Mouse (Mus musculus) 3T3-L1 (cell line): ENCODE measurements at regions not wholly inside any gene's neighbourhood (a gene's known extent, or its start where the extent isn't known, plus 50 kb on each side); places are given as distances from the start of the nearest gene placed in this dataset.
A peak's percentile ranks its signal among the peaks of the same experiment; 100 is the strongest.
"Not testable (repeated sequence)": the region's sequence is repeated elsewhere in the genome, so short reads cannot be mapped to it uniquely, and the experiment has no call there.

Experiments
- DNase-seq: peaks from one replicate; pipeline ENCODE4 v3.0.0-alpha.2; 2015; ENCODE audit warnings: low read depth, low spot score

GRCm38 (mm10) chr10:15321480-15321879 lies 603.5 kb upstream of the Gje1 start:
- no peak for DNase-seq

GRCm38 (mm10) chr10:15317017-15317607 lies 599.1 kb upstream of the Gje1 start:
- DNase-seq = no peak

GRCm38 (mm10) chr10:15310650-15311049 lies 592.6 kb upstream of the Gje1 start:
- no peak for DNase-seq

GRCm38 (mm10) chr10:15305811-15306473 lies 587.9 kb upstream of the Gje1 start:
- peak; percentile 91 for DNase-seq

GRCm38 (mm10) chr10:15300199-15301085 lies 582.4 kb upstream of the Gje1 start:
- DNase-seq = peak; percentile 91

GRCm38 (mm10) chr10:15299331-15300198 lies 581.6 kb upstream of the Gje1 start:
- DNase-seq = no peak

GRCm38 (mm10) chr10:15297257-15297656 lies 579.2 kb upstream of the Gje1 start:
- no peak for DNase-seq

GRCm38 (mm10) chr10:15294125-15294524 lies 576.1 kb upstream of the Gje1 start:
- no peak for DNase-seq

- not testable (repeated sequence) for DNase-seq
Measured at GRCm38 (mm10) chr10:15263337-15263736, 545.3 kb upstream of the Gje1 start.

- DNase-seq = not testable (repeated sequence)
Measured at GRCm38 (mm10) chr10:15262282-15262681, 544.3 kb upstream of the Gje1 start.

GRCm38 (mm10) chr10:15249402-15250086 lies 531.5 kb upstream of the Gje1 start:
- no peak for DNase-seq

- no peak for DNase-seq
Measured at GRCm38 (mm10) chr10:15248899-15249298, 530.9 kb upstream of the Gje1 start.

GRCm38 (mm10) chr10:15244376-15245262 lies 526.6 kb upstream of the Gje1 start:
- DNase-seq = peak; percentile 78

- peak; percentile 3 for DNase-seq
Measured at GRCm38 (mm10) chr10:15243460-15243859, 525.4 kb upstream of the Gje1 start.

- no peak for DNase-seq
Measured at GRCm38 (mm10) chr10:15218883-15219282, 500.9 kb upstream of the Gje1 start.

GRCm38 (mm10) chr10:15179585-15179984 lies 461.6 kb upstream of the Gje1 start:
- DNase-seq = no peak

- DNase-seq = peak; percentile 26
Measured at GRCm38 (mm10) chr10:15174421-15174820, 456.4 kb upstream of the Gje1 start.

GRCm38 (mm10) chr10:15172558-15172957 lies 454.5 kb upstream of the Gje1 start:
- DNase-seq = peak; percentile 45

- no peak for DNase-seq
Measured at GRCm38 (mm10) chr10:15140703-15141102, 422.7 kb upstream of the Gje1 start.
